Mouse (Mus musculus) forebrain, embryonic 12.5 days (tissue): ENCODE results near the gene Olfr1248. TPM values are rescaled to one million over a fixed set of nuclear protein-coding genes. Genes with fewer than 3 reads are reported as not detected.
"Not testable (repeated sequence)": the region's sequence is repeated elsewhere in the genome, so short reads cannot be mapped to it uniquely, and the experiment has no call there.

Experiments
- ATAC-seq: fragments of 200-750 bp; cut with Nextera tagmentation; 2 replicates; pipeline ENCODE4 v1.8.0; 2017; ENCODE audit warnings: moderate TSS enrichment; ENCODE audit not compliant: low FRiP score
- H3K27ac ChIP-seq: fragments of 300-500 bp; sonication (generic); 2 replicates; pipeline ENCODE4 v1.5.1; 2016; ENCODE audit warnings: mild to moderate bottlenecking
- H3K27me3 ChIP-seq: fragments of 300-500 bp; sonication (generic); 2 replicates; pipeline ENCODE4 v1.6.1; 2016; ENCODE audit warnings: mild to moderate bottlenecking
- H3K36me3 ChIP-seq: fragments of 300-500 bp; sonication (generic); replicated peaks from 2 replicates; pipeline ENCODE4 v1.6.1; 2016; ENCODE audit warnings: mild to moderate bottlenecking
- H3K4me1 ChIP-seq: fragments of 300-500 bp; sonication (generic); 2 replicates; pipeline ENCODE4 v1.6.1; 2016
- H3K4me2 ChIP-seq: fragments of 300-500 bp; sonication (generic); 2 replicates; pipeline ENCODE4 v1.6.1; 2016; ENCODE audit warnings: mild to moderate bottlenecking, moderate library complexity
- H3K4me3 ChIP-seq: fragments of 300-500 bp; sonication (generic); replicated peaks from 2 replicates; pipeline ENCODE4 v1.5.1; 2016; ENCODE audit warnings: mild to moderate bottlenecking
- H3K9ac ChIP-seq: fragments of 300-500 bp; sonication (generic); 2 replicates; pipeline ENCODE4 v1.6.1; 2016; ENCODE audit warnings: mild to moderate bottlenecking
- H3K9me3 ChIP-seq: fragments of 300-500 bp; sonication (generic); 2 replicates; pipeline ENCODE4 v1.6.1; 2016
- WGBS: fragments of 180-500 bp; shearing (Covaris S2); methylation state at CpG from one replicate; pipeline ENCODE4 v1.1.7; 2016; 5-methylcytosine and 5-hydroxymethylcytosine counted together
- polyA plus RNA-seq: library from polyadenylated mRNA; unstranded; fragments of >200 nt; fragmentation: Nextera tagmentation; extraction: Ambion mirVana; gene quantifications from 2 replicates; pipeline ENCODE4 v1.2.1, GENCODE M21; 2016

The Olfr1248 gene
- not detected in 2 replicates for polyA plus RNA-seq

- not testable (repeated sequence) for H3K27me3 ChIP-seq, ATAC-seq, H3K4me1 ChIP-seq, H3K9ac ChIP-seq, H3K4me2 ChIP-seq, H3K36me3 ChIP-seq, H3K27ac ChIP-seq, H3K4me3 ChIP-seq, H3K9me3 ChIP-seq
- WGBS, result 93% methylated on average over 1 of the region's 1 CpGs
Observed at GRCm38 (mm10) chr2:89618145-89618544, at the start of gene Olfr1248. Gene Olfr1248, minus strand, starts transcription at chr2:89618245.

GRCm38 (mm10) chr2:89661367-89661766 lies 43.3 kb upstream of the Olfr1248 start, which contains the start of gene Olfr1250:
Gene Olfr1250, minus strand, starts transcription at chr2:89661467.
- H3K27ac ChIP-seq, result no peak within 1 kb of the TSS
- H3K36me3 ChIP-seq, result no peaks in the 10 kb centered on the region
- H3K4me3 ChIP-seq, result no peak within 1 kb of the TSS
- H3K9me3 ChIP-seq, result no peaks in the 10 kb centered on the region
- H3K27me3 ChIP-seq, result no peaks in the 10 kb centered on the region
- no peaks in the 10 kb centered on the region for H3K4me1 ChIP-seq
- no peak for ATAC-seq
- H3K9ac ChIP-seq, result no peak within 1 kb of the TSS
- H3K4me2 ChIP-seq, result no peak within 1 kb of the TSS

GRCm38 (mm10) chr2:89634883-89635282 lies 16.8 kb upstream of the Olfr1248 start, which contains the start of gene Olfr1249:
Gene Olfr1249, minus strand, starts transcription at chr2:89634983.
- Histone ChIP-seq H3K9me3 (no peaks in the 10 kb centered on the region), H3K4me1 (no peaks in the 10 kb centered on the region), H3K4me3 (no peak within 1 kb of the TSS), H3K36me3 (no peaks in the 10 kb centered on the region), H3K9ac (no peak within 1 kb of the TSS), H3K27me3 (no peaks in the 10 kb centered on the region), H3K27ac (no peak within 1 kb of the TSS), H3K4me2 (no peak within 1 kb of the TSS)
- ATAC-seq, result no peak
- WGBS, result 100% methylated on average over 2 of the region's 2 CpGs

- no peak within 1 kb of the TSS for H3K4me3 ChIP-seq
- H3K27ac ChIP-seq, result no peak within 1 kb of the TSS
- H3K4me1 ChIP-seq, result no peaks in the 10 kb centered on the region
- H3K9me3 ChIP-seq, result no peaks in the 10 kb centered on the region
- no peaks in the 10 kb centered on the region for H3K27me3 ChIP-seq
- no peak for ATAC-seq
- 96% methylated on average over 2 of the region's 2 CpGs for WGBS
- no peak within 1 kb of the TSS for H3K9ac ChIP-seq
- H3K36me3 ChIP-seq, result no peaks in the 10 kb centered on the region
- H3K4me2 ChIP-seq, result no peak within 1 kb of the TSS
Observed at GRCm38 (mm10) chr2:89614030-89614429, 4.0 kb downstream of the Olfr1248 start, which contains the start of gene Olfr1247. Gene Olfr1247, minus strand, starts transcription at chr2:89614130.

GRCm38 (mm10) chr2:89593057-89593456 lies 25.0 kb downstream of the Olfr1248 start, which contains the start of gene Olfr1246:
Gene Olfr1246, minus strand, starts transcription at chr2:89593157.
- H3K36me3 ChIP-seq, result no peaks in the 10 kb centered on the region
- no peaks in the 10 kb centered on the region for H3K4me1 ChIP-seq
- H3K9ac ChIP-seq, result no peak within 1 kb of the TSS
- no peaks in the 10 kb centered on the region for H3K27me3 ChIP-seq
- H3K4me3 ChIP-seq, result no peak within 1 kb of the TSS
- H3K4me2 ChIP-seq, result no peak within 1 kb of the TSS
- no peak for ATAC-seq
- H3K27ac ChIP-seq, result no peak within 1 kb of the TSS
- 87% methylated on average over 2 of the region's 2 CpGs for WGBS
- H3K9me3 ChIP-seq, result no peaks in the 10 kb centered on the region

- H3K27me3 ChIP-seq, result no peaks in the 10 kb centered on the region
- H3K4me1 ChIP-seq, result no peaks in the 10 kb centered on the region
- no peak within 1 kb of the TSS for H3K27ac ChIP-seq
- H3K4me2 ChIP-seq, result no peak within 1 kb of the TSS
- H3K4me3 ChIP-seq, result no peak within 1 kb of the TSS
- H3K36me3 ChIP-seq, result no peaks in the 10 kb centered on the region
- 92% methylated on average over 1 of the region's 1 CpGs for WGBS
- no peak for ATAC-seq
- H3K9me3 ChIP-seq, result no peaks in the 10 kb centered on the region
- no peak within 1 kb of the TSS for H3K9ac ChIP-seq
Observed at GRCm38 (mm10) chr2:89578347-89578746, 39.7 kb downstream of the Olfr1248 start, which contains the start of gene Olfr1245. Gene Olfr1245, minus strand, starts transcription at chr2:89578447.

Other genes with a start within 250 kb of the Olfr1248 start
- not detected in 2 replicates for gene Olfr1238, start 208.6 kb downstream of the Olfr1248 start, polyA plus RNA-seq
- not detected in 2 replicates for gene Olfr1239, start 197.8 kb downstream of the Olfr1248 start, polyA plus RNA-seq
- not detected in 2 replicates for gene Olfr1240, start 175.2 kb downstream of the Olfr1248 start, polyA plus RNA-seq
- not detected in 2 replicates for gene Olfr1241, start 131.1 kb downstream of the Olfr1248 start, polyA plus RNA-seq
- gene Olfr1242, start 119.9 kb downstream of the Olfr1248 start, polyA plus RNA-seq, result not detected in 2 replicates
- not detected in 2 replicates for gene Olfr1243, start 86.8 kb downstream of the Olfr1248 start, polyA plus RNA-seq
- gene Olfr1245, start 39.8 kb downstream of the Olfr1248 start, polyA plus RNA-seq, result not detected in 2 replicates
- not detected in 2 replicates for gene Olfr1246, start 25.1 kb downstream of the Olfr1248 start, polyA plus RNA-seq
- gene Olfr1247, start 4.1 kb downstream of the Olfr1248 start, polyA plus RNA-seq, result not detected in 2 replicates
- gene Olfr1249, start 16.7 kb upstream of the Olfr1248 start, polyA plus RNA-seq, result not detected in 2 replicates
- gene Olfr1250, start 43.2 kb upstream of the Olfr1248 start, polyA plus RNA-seq, result not detected in 2 replicates
- gene Olfr1251, start 53.7 kb upstream of the Olfr1248 start, polyA plus RNA-seq, result not detected in 2 replicates
- gene Olfr1252, start 106.8 kb upstream of the Olfr1248 start, polyA plus RNA-seq, result not detected in 2 replicates
- not detected in 2 replicates for gene Olfr1253, start 138.8 kb upstream of the Olfr1248 start, polyA plus RNA-seq
- not detected in 2 replicates for gene Olfr1254, start 175.4 kb upstream of the Olfr1248 start, polyA plus RNA-seq
- not detected in 2 replicates for gene Olfr1255, start 193.8 kb upstream of the Olfr1248 start, polyA plus RNA-seq
- not detected in 2 replicates for gene Olfr1256, start 223.3 kb upstream of the Olfr1248 start, polyA plus RNA-seq
- 0.10 TPM in 1 of 2 replicates, not detected in the other for gene Olfr48, start 230.0 kb upstream of the Olfr1248 start, polyA plus RNA-seq